Mouse (Mus musculus) liver, adult 2 months (tissue): ENCODE data around the gene Cbx3. TPM values are rescaled to one million over a fixed set of nuclear protein-coding genes. Genes with fewer than 3 reads are reported as not detected.

ENCODE experiments used
- DNase-seq: peaks from one replicate; pipeline ENCODE4 v3.0.0-alpha.2; 2011; ENCODE audit warnings: low read depth, low spot score; ENCODE audit errors: extremely low read depth
- H3K27ac ChIP-seq: fragments of 200-500 bp; replicated peaks from 2 replicates; pipeline ENCODE4 v1.5.1; 2012; ENCODE audit warnings: low read depth, mild to moderate bottlenecking, control low read depth, inconsistent platforms, low read length; ENCODE audit not compliant: insufficient read depth
- H3K27me3 ChIP-seq: fragments of 200-500 bp; 2 replicates; pipeline ENCODE4 v1.6.1; 2012; ENCODE audit warnings: mild to moderate bottlenecking, moderate library complexity, low read length, inconsistent platforms; ENCODE audit not compliant: control insufficient read depth, insufficient read depth
- H3K36me3 ChIP-seq: fragments of 200-500 bp; 2 replicates; pipeline ENCODE4 v1.6.1; 2012; ENCODE audit warnings: low read length, inconsistent platforms; ENCODE audit not compliant: control insufficient read depth, insufficient read depth
- H3K4me1 ChIP-seq: fragments of 200-500 bp; 2 replicates; pipeline ENCODE4 v1.6.1; 2011; ENCODE audit warnings: low read length; ENCODE audit not compliant: control insufficient read depth, insufficient read depth
- H3K4me3 ChIP-seq: fragments of 200-500 bp; 2 replicates; pipeline ENCODE4 v1.5.1; 2011; ENCODE audit warnings: low read depth, mild to moderate bottlenecking, control low read depth, low read length, moderate library complexity; ENCODE audit not compliant: insufficient read depth
- H3K79me2 ChIP-seq: fragments of 200-500 bp; 2 replicates; pipeline ENCODE4 v1.6.1; 2012; ENCODE audit warnings: inconsistent platforms, mild to moderate bottlenecking, low read length, moderate library complexity; ENCODE audit not compliant: control insufficient read depth, insufficient read depth
- H3K9ac ChIP-seq: fragments of 200-500 bp; 2 replicates; pipeline ENCODE4 v1.6.1; 2012; ENCODE audit warnings: low read depth, mild to moderate bottlenecking, control low read depth, inconsistent platforms, low read length
- CTCF ChIP-seq: fragments of 200-500 bp; IDR thresholded peaks from 2 replicates; pipeline ENCODE4 v1.5.1; 2011; ENCODE audit warnings: low read depth, low read length, control low read depth
- POLR2A ChIP-seq: fragments of 200-500 bp; IDR thresholded peaks from 2 replicates; pipeline ENCODE4 v1.6.1; 2011; ENCODE audit warnings: low read length, control low read depth; ENCODE audit not compliant: insufficient read depth; ENCODE audit errors: extremely low read depth
- WGBS: fragments of 180-500 bp; shearing (Covaris S2); methylation state at CpG from one replicate; pipeline ENCODE4 v1.1.7; 2018; 5-methylcytosine and 5-hydroxymethylcytosine counted together
- polyA plus RNA-seq: library from polyadenylated mRNA; depleted of rRNA; stranded (reverse); fragments of >200 nt; gene quantifications from 2 replicates; pipeline ENCODE4 v1.2.3, GENCODE M21; 2012; rRNA removed
- total RNA-seq: library from RNA; depleted of rRNA; stranded (reverse); fragments of >200 nt; gene quantifications from 2 replicates; pipeline ENCODE4 v1.2.3, GENCODE M21; 2014; rRNA removed

The Cbx3 gene
- total and polyA plus RNA-seq, 2 experiments, result 3.7 to 42.0 TPM

GRCm38 (mm10) chr6:51524321-51524931, 54.3 kb downstream of the Cbx3 start:
- DNase-seq, result no peak
- H3K4me3 ChIP-seq, result peak overlapping the region; percentile 62
- H3K36me3 ChIP-seq, result no peaks in the 10 kb centered on the region
- TF ChIP-seq POLR2A (no peak), CTCF (no peak)
- H3K27me3 ChIP-seq, result no peaks in the 10 kb centered on the region
- no peaks in the 10 kb centered on the region for H3K79me2 ChIP-seq
- H3K9ac ChIP-seq, result peak overlapping the region; percentile 13; the same call in 1 of the 2 replicates
- H3K27ac ChIP-seq, result no peak overlapping the region
- WGBS, result 9% methylated on average over 21 of the region's 21 CpGs
- peaks cover 4% of the 10 kb centered on the region; the same call in 1 of the 2 replicates for H3K4me1 ChIP-seq

- no peak for DNase-seq
- no peak overlapping the region for H3K9ac ChIP-seq
- H3K4me1 ChIP-seq, result peaks cover 4% of the 10 kb centered on the region; the same call in 1 of the 2 replicates
- 59% methylated on average over 5 of the region's 5 CpGs for WGBS
- no peaks in the 10 kb centered on the region for H3K79me2 ChIP-seq
- no peaks in the 10 kb centered on the region for H3K27me3 ChIP-seq
- no peak overlapping the region for H3K27ac ChIP-seq
- no peaks in the 10 kb centered on the region for H3K36me3 ChIP-seq
- 0 out of 2 replicates have a peak overlapping the region, but pooled peaks have one; percentile 13 for H3K4me3 ChIP-seq
- TF ChIP-seq POLR2A (no peak), CTCF (no peak)
These were observed 54.8 kb downstream of the Cbx3 start for GRCm38 (mm10) chr6:51525001-51525400.

- 87% methylated on average over 7 of the region's 7 CpGs for WGBS
- DNase-seq, result no peak
- H3K36me3 ChIP-seq, result no peaks in the 10 kb centered on the region
These were observed 59.3 kb downstream of the Cbx3 start for GRCm38 (mm10) chr6:51529457-51529856.

More at GRCm38 (mm10) chr6:51529457-51529856, 59.3 kb downstream of the Cbx3 start:
- peaks cover 6% of the 10 kb centered on the region for H3K4me1 ChIP-seq
- H3K27me3 ChIP-seq, result no peaks in the 10 kb centered on the region
- no peak overlapping the region for H3K4me3 ChIP-seq
- no peak overlapping the region for H3K9ac ChIP-seq
- no peak for TF ChIP-seq POLR2A
- no peak for TF ChIP-seq CTCF
- no peak overlapping the region for H3K27ac ChIP-seq
- no peaks in the 10 kb centered on the region for H3K79me2 ChIP-seq

Other genes with a start within 250 kb of the Cbx3 start
- gene Nfe2l3, start 37.7 kb upstream of the Cbx3 start, total RNA-seq, result 0.18 and 0.81 TPM in 2 replicates
- 0.04 and 0.33 TPM in 2 replicates for gene Nfe2l3, start 37.7 kb upstream of the Cbx3 start, polyA plus RNA-seq
- 151 and 166 TPM in 2 replicates for gene Hnrnpa2b1, start 466 bp upstream of the Cbx3 start, total RNA-seq
- 43.8 and 49.2 TPM in 2 replicates for gene Hnrnpa2b1, start 466 bp upstream of the Cbx3 start, polyA plus RNA-seq
- gene Snx10, start 53.5 kb downstream of the Cbx3 start, total RNA-seq, result 22.0 and 33.7 TPM in 2 replicates
- 3.7 and 4.2 TPM in 2 replicates for gene Snx10, start 53.5 kb downstream of the Cbx3 start, polyA plus RNA-seq